Mouse (Mus musculus): ENCODE data around the gene Cd180.

DNA sequence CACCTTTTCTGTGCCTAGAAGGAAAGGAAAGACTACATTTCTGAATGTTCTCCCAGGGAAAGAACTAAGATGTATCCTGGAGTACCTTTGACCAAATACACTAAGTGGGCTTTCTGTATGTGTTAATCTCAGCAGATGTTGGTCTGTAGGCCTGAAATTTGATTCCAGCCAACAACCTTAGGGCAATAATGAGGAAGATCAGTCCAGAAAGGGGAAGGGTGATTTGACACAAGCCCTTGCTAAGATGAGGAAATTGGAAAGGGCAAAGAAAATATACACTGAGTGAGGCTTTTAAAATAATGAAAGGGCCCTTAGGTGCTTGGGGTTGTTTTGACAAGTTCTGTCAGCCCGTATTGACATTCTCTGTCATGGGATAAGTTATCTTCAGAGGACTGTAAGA is 23.6 kb downstream of the Cd180 start:
- TF ChIP-seq EP300 (IDR thresholded peaks at IDR 0.05; ENCODE audit: low read depth) (no peak), CTCF (IDR thresholded peaks at IDR 0.05; ENCODE audit: low read depth) (no peak)

Measured in liver, embryonic 14.5 days (tissue).